Mouse (Mus musculus) layer of hippocampus, adult 18-20 months (tissue): ENCODE data around the gene Olfr403. TPM values are rescaled to one million over a fixed set of nuclear protein-coding genes. Genes with fewer than 3 reads are reported as not detected.
"Not testable (repeated sequence)": the region's sequence is repeated elsewhere in the genome, so short reads cannot be mapped to it uniquely, and the experiment has no call there.

Experiments used
- DNase-seq, 2 experiments: peaks; one replicate each; pipeline ENCODE4 v3.0.0; 2022; ENCODE audit warnings: low spot score in 2 of 2
- long read RNA-seq: library from polyadenylated mRNA; stranded (forward); transcript quantifications from one replicate; pipeline ENCODE4 v2.0.0, GENCODE M21; 2021
- total RNA-seq, 2 experiments: library from RNA; stranded (reverse); gene quantifications; 2 replicates each; pipeline ENCODE4 v1.2.3; 2021

Olfr403 gene
- total RNA-seq: not detected
- long read RNA-seq: 0 reads

GRCm38 (mm10) chr11:74185949-74186348 lies at the start of gene Olfr403:
Gene Olfr403 (plus strand): TSS chr11:74186249.
- no peak for DNase-seq

DNA sequence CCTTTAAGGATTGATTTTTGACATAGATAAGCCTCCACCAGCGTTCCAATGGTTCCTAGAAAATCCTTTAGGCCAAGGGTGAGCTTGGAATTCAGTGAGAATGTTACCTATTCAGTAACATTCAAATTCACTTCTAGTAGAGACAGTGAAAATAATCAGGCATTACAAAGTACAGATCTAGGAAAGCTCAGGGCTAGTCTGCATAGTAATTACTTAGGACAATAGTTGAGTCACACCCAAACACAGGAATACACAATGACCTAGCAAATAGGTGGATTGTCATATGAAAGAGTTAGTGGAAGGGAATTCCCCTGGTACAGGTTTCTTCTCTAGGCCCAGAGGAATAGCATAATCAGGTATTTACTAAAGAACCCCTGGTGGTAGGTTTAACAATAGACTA lies 46.0 kb upstream of the Olfr403 start:
- DNase-seq: not testable (repeated sequence)

DNA sequence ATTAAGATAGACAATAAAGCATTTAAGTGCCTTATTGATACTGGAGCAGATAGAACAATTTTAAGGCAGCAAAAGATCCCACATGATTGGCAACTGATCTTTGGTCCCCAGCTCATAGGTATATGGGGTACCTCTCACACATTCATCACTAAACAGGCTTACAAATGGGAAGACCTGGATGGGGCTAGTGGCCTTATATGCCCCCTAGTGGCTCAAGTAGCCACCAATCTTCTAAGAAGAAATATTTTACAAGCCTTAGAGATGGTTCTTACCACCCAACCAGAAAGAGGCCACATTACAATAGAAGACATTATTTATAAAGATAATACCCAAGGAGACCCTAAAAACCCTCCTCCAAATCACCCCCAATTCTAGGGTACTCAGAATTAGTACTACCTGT lies 40.2 kb upstream of the Olfr403 start:
- no peak for DNase-seq

GRCm38 (mm10) chr11:74153229-74153628 lies 32.8 kb upstream of the Olfr403 start, which contains the start of gene Olfr402:
Gene Olfr402 (plus strand): TSS chr11:74153529.
- DNase-seq: no peak

DNA sequence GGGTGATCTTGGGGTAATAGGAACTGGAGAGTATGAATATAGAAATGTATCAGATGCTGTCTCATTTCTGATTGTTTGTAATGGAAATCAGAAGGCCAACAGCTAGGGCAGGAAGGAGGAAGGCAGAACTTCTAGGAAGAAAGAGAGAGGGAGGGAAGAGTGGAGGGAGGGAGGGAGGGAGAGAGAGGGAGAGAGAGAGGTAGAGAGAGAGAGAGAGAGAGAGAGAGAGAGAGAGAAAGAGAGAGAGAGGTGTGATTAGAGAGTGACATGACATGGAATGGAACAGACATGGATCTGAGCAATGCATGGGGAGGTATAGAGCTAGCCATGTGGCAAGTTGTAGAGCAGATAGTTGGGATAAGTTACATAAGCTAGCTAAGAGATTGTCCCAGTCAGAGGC lies 17.3 kb upstream of the Olfr403 start:
- DNase-seq: no peak

DNA sequence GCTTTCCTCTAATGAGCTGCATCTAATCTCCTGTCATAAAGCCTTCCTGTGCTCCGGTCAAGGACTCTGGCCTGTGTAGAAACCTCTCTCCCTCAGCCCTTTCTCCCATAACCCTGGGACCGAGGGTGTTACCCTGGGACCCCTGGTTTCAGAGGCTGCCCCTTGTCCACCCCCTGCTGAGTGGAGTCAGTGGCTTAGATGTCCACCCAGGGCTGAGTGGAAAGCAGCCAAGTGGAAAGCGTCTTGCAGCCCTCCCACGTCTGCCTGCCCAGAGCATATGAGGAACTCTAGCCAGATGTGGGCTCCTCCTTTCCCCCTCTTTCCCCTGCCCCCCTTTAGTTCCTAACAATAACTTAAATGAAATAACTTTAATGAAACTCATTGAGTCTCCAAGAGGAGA lies 2.9 kb upstream of the Olfr403 start:
- DNase-seq: no peak

DNA sequence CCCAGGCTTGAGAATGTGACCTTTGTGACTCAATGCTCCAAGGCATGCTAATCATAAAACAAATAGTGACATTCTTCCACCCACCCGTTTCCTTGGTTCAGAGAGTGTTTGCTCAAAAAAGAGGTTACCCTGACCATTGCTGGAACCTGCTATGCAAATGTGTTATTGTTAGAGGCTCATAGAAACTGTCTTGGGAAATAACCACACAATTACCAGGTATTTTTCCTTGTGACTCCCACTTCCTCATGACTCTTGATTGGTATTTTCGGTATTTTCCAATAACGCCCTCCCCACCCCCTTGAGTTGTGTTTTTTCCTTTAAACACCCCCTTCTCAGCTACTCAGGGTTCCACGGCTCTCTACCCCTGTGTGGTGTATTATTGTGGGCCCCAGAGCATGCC lies 2.3 kb upstream of the Olfr403 start:
- DNase-seq: no peak

DNA sequence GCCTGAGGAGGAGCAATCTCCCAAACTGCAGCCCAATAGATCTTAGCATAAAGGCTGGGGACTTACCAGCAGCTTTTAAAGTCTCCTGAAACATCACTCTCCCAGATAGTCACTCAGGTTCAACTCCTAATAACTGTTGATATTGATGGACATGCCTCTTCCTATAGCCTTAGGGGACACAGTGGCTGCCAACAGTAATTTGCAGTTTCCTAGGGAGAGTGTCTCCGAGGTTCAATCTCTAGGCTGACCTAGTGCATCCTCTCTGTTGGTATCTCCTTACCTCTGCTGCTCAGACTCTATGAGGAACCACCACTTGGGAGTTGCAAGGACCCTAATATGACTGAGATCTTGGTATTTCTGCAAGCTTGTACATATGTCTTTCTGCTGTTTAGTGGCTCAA lies 25.2 kb downstream of the Olfr403 start, which contains the start of gene Olfr43:
Olfr43 (minus strand) TSS at position 101 of the 400 bp plus-strand sequence.
- DNase-seq: no peak

GRCm38 (mm10) chr11:74241201-74241600 lies 55.2 kb downstream of the Olfr403 start:
- no peak for DNase-seq

Other genes starting within 250 kb of the Olfr403 start
- gene Olfr23, start 249.6 kb upstream of the Olfr403 start, total RNA-seq: not detected
- not detected for gene Olfr397, start 225.4 kb upstream of the Olfr403 start, total RNA-seq
- gene Olfr398, start 195.8 kb upstream of the Olfr403 start, total RNA-seq: not detected
- not detected for gene Olfr139, start 129.7 kb upstream of the Olfr403 start, total RNA-seq
- not detected for gene Olfr399, start 129.6 kb upstream of the Olfr403 start, total RNA-seq
- not detected for gene Zfp616, start 116.3 kb upstream of the Olfr403 start, total RNA-seq
- not detected for gene Olfr401, start 72.5 kb upstream of the Olfr403 start, total RNA-seq
- not detected for gene Olfr402, start 32.7 kb upstream of the Olfr403 start, total RNA-seq
- not detected for gene Olfr43, start 25.1 kb downstream of the Olfr403 start, total RNA-seq
- gene Olfr406, start 73.6 kb downstream of the Olfr403 start, total RNA-seq: not detected
- not detected for gene Olfr59, start 97.5 kb downstream of the Olfr403 start, total RNA-seq
- not detected for gene Olfr410, start 151.8 kb downstream of the Olfr403 start, total RNA-seq
- gene Olfr411, start 166.4 kb downstream of the Olfr403 start, total RNA-seq: not detected
- gene Olfr412, start 175.8 kb downstream of the Olfr403 start, total RNA-seq: not detected